Mouse (Mus musculus) lung, postnatal 0 days (tissue): ENCODE measurements around the gene Fchsd2.

Experiments used
- CTCF ChIP-seq: IDR thresholded peaks from 2 replicates; pipeline ENCODE4 v1.5.1; 2016; ENCODE audit warnings: antibody characterized with exemption, mild to moderate bottlenecking
- EP300 ChIP-seq: IDR thresholded peaks from 2 replicates; pipeline ENCODE4 v1.6.1; 2016; ENCODE audit warnings: antibody characterized with exemption, mild to moderate bottlenecking, control low read depth

DNA sequence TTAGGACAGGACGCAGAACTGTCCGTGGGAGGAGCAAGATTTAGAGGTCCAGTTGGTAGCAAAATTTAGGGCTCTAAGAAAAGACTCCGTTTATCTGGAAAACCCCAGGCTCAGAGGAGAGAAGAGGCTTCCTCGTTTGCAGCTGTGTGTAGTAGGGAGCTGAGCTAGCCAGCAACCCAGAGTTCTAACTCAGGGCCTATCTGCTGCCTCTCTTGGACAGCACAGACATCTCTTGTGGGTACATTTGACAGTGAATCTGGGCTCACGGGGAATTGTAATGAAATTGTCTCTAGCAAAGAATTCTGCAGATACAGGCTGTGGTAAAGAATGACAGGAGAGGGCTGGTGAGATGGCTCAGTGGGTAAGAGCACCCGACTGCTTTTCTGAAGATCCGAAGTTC lies 210.0 kb downstream of the Fchsd2 start:
- TF ChIP-seq CTCF, result no peak
- TF ChIP-seq EP300, result no peak
